Mouse (Mus musculus) lung, postnatal 25 days (tissue): Measurements from ENCODE around the gene Lamb3.

Experiments used
- DNase-seq: peaks from one replicate; pipeline ENCODE4 v3.0.0; 2022; ENCODE audit warnings: low spot score

The Lamb3 gene

DNA sequence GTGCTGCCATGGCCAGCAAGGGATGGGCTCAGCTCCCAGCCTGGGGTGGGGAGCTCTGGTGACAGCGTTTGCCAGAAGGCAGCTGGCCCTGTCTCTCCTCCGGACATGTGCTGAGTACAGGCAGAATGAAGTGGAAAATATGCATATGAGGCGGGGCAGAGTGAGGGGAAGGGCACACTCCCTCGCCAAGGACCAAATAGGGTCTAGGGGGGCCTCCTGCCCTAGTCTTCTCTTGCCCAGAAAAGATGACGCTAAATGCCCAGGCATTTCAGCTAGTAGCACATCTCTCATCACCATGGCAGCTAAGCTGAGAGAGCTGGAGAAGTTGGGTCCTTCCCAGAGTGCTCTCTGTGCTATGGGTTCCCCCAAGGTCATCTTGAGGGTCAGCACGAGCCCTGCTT, 109.7 kb downstream of the Lamb3 start:
- DNase-seq, result peak; percentile 56

GRCm38 (mm10) chr1:193319721-193320120, 112.2 kb downstream of the Lamb3 start:
- no peak for DNase-seq

- DNase-seq, result no peak
Measured at GRCm38 (mm10) chr1:193320398-193320797, 112.9 kb downstream of the Lamb3 start.

- no peak for DNase-seq
Measured at GRCm38 (mm10) chr1:193323686-193324085, 116.2 kb downstream of the Lamb3 start.

GRCm38 (mm10) chr1:193324224-193324623, 116.7 kb downstream of the Lamb3 start:
- DNase-seq, result peak; percentile 46

DNA sequence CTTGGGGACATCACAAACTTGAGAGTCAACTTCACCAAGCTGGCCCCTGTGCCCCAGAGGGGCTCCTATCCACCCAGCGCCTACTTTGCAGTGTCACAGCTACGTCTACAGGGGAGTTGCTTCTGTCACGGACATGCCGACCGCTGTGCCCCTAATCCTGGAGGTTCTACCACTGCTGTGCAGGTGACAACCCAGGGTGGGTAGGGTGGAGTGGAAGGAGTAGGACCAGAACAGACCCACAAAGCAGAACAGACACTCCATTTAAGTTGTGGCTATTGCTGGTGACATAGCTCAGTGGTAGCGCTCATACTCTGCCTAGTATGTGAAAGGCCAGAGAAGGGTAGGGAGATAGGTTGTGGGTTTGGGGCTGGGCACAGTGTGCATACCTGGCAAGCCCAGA, 118.4 kb downstream of the Lamb3 start:
- no peak for DNase-seq

- DNase-seq, result no peak
Measured at GRCm38 (mm10) chr1:193326456-193327145, 119.1 kb downstream of the Lamb3 start.

DNA sequence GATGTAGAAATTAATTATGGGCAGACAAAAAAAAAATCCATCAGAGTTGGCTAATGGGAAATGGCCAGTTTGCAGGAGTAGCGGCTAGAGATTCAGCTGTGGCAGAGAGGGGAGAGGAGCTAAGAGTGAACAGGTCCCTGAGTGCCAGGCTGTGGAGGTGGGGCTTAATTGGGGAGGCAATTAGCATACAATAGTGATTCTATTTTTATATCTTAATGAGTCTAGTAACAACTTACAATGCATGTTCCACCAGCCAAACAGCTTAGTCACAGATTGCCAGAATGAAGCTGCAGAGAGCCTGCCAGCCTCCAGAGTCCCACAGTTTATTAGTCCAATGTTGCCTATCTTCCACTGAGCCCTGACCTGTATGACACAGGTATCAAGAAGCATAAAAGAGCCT, 119.7 kb downstream of the Lamb3 start:
- no peak for DNase-seq

DNA sequence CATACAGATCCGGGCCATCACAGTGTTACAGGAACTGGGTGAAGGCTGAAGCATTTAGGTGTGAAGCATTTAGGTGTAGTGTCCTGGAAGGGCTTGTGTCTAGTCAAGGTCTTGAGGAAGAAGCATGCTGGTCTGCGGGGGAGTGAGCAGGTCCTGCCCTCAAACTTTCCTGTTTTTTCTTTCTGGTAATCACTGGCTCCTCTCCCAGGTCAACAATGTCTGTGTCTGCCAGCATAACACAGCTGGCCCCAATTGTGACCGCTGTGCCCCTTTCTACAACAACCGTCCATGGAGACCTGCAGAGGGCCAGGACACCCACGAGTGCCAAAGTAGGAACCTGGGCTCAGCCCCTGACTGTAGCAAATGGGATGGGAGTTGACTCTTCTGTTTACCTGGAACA, 120.2 kb downstream of the Lamb3 start:
- no peak for DNase-seq

DNA sequence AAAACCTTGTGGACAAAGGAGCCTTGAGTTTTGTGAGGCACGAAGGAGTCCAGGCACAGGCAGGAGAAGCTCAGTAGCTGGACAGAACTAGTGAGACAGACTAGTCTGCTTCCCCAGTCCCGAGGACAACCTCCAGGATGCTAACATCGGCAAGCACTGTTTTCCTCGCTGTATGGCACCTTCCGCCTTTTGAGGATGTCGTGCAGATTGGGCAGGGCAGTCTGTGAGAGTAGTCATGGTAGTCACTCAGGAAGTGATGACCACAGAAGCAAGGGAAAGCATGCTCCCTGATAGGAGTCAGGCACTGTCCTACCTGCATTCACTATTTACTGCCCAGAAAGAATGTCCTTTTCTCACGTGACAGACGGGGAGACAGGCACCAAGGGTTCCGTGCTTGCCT, 122.1 kb downstream of the Lamb3 start:
- no peak for DNase-seq

DNA sequence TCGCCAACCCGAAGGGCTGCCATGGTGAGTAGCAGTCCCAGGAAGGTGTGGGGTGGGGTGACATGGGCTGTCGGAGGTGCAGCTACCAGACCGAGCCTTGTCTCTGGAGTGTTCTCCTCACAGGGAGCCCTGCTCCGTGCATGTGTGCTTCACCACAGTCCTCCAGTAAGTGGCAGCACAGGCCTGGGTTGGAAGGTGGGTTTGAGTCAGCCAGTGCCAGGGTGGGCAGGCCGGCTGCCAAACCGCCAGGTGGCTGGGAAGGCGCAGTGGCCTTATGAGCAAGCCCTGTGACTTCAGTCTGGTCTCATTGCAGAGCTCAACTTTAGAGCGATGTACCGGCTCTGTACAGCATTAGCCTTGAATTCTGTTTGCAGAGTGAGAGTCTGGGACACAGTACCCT, 122.7 kb downstream of the Lamb3 start:
- DNase-seq, result peak; percentile 41

DNA sequence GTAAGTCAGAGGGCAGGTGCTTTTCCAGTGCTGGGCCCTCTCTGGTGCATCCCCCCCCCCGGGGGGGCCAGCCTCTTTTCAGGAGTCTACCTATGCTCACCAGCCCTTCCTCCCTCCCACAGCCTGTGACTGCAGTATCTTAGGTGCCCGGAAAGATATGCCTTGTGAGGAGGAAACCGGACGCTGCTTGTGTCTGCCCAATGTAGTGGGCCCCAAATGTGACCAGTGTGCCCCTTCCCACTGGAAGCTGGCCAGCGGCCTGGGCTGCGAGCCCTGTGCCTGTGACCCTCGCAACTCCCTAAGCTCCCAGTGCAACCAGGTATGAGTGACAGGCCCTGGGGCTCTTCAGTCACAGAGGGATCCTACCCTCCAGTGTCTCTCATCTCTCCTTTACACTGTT, 123.1 kb downstream of the Lamb3 start:
- DNase-seq, result no peak

DNA sequence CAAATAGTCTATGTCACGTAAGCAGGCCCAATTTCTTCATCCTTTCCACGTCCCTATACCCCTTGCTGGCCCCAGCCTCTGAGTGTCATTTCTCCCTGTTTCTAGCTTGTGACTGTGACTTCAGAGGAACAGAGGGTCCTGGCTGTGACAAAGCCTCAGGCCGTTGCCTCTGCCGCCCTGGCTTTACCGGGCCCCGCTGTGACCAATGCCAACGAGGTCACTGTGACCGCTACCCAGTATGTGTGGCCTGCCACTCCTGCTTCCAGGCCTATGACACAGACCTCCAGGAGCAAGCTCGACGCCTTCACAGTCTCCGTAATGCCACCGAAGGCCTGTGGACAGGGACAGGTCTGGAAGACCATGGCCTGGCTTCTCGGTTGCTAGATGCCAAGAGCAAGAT, 124.5 kb downstream of the Lamb3 start:
- no peak for DNase-seq

GRCm38 (mm10) chr1:193332671-193333070, 125.2 kb downstream of the Lamb3 start:
- DNase-seq, result no peak

DNA sequence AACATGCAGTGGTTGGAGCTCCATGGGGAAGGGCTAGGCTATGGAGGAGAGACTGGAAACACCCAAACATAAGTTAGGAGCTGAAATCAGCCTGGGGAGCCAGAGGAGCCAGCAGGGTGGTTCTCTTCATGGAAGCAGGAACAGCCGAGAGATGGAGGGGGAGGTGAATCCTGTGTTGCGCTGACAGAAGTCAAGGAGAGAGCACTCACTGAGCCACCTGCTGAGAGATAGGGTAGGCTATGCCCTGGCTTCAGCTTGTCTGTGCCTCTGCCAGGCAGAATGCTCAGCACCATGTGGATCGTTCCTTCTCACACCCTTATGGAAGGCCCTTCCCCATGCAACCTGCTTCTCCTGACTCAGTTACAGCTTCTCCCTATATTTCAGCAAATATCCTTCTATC, 126.3 kb downstream of the Lamb3 start:
- no peak for DNase-seq

GRCm38 (mm10) chr1:193334546-193334945, 127.0 kb downstream of the Lamb3 start:
- DNase-seq, result no peak

DNA sequence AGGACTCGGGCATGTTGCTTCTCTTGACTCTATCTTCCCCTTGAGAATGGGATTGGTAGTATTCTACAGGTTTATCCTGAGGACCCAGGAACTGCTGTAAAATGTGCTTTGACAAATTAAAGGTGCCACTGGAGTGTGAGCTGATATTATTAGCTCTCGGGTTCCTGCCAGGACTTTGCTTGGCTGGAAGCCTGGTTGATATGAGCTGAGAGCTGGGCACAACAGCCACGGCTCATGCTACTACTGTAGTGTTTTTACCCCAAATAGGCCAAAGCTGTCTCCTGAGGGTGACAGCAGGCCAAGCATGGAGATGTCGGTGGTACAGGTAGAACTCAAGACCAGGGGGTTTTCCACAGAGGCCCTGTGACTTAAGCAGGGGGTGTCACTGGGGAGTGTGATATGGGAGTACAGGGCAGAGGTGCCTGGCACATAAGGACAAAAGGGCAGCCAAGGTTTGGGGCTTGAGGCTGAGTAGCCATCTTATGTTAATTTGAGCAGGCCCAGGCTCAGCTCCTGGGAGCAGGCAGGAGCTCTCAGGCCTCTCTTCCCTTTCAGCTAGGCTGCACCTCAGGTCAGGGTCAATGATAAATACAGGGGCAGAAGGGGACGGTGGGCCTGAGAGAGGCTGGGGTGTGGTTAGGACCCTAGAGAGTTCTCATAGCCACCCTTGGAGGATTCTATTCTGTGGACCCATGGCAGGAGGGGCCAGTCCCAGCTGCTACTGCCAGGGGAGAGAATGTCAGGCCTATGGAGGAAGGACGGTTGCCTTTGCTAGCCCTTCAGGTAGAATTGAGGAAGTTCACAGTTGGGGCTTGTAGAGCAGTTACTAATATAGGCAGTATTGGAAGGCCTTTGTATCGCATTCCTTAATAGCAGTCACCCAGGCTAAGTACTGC, 128.9 kb downstream of the Lamb3 start:
- DNase-seq, result no peak

DNA sequence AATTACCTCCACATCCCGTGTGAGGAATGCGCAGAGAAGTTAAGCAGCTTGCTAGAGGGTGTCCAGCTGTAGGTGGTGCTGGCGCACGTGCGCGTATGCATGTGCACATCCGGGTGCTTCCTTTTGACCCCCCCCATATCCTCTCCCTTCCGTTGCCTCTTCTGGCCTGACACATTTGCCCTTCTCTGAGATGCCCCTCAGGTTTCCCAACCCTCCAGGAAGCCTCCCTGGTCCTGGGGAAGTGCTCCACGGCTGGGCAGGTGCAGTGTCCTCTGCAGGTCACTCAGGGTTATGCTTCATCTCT, 129.5 kb downstream of the Lamb3 start:
- DNase-seq, result no peak

GRCm38 (mm10) chr1:193337787-193338310, 130.3 kb downstream of the Lamb3 start:
- DNase-seq, result no peak

GRCm38 (mm10) chr1:193338363-193338995, 131.0 kb downstream of the Lamb3 start:
- no peak for DNase-seq

GRCm38 (mm10) chr1:193342198-193342946, 134.9 kb downstream of the Lamb3 start:
- DNase-seq, result no peak

DNA sequence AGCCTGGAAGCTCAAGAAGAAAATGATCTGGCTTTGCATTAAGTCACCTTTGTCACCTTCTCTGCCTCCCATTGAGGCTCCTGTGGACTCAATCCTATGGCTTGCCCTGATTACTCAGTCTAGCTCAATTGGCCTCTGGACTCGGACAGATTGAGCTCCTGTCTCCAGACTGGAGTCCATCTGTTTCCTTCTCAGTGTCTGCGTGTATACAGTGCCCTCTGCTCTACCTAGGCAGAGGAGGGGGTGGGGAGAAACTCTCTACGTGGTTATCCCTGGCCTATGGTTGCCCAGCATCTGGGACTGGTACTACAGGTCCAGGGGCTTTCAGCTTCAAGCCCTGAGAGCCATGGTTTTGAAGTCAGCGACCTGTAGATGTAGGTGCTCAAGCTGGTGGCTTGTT, 136.4 kb downstream of the Lamb3 start:
- no peak for DNase-seq
